Mouse (Mus musculus) heart, adult 8-10 months (tissue): ENCODE results near the gene Shisal2a. TPM values are rescaled to one million over a fixed set of nuclear protein-coding genes. Genes with fewer than 3 reads are reported as not detected.
A peak's percentile ranks its signal among the peaks of the same experiment; 100 is the strongest.

Source experiments
- DNase-seq: peaks from one replicate; pipeline ENCODE4 v3.0.0; 2022; ENCODE audit warnings: low spot score
- total RNA-seq, 4 experiments: library from RNA; stranded (reverse); gene quantifications; 2 replicates each; pipeline ENCODE4 v1.2.4; 2022

The Shisal2a gene
- total RNA-seq, 4 experiments from 2014 or later = not detected

- DNase-seq = no peak
Measured at GRCm38 (mm10) chr4:108337817-108338216, 45.3 kb downstream of the Shisal2a start.

GRCm38 (mm10) chr4:108336765-108337164, 46.4 kb downstream of the Shisal2a start:
- no peak for DNase-seq

GRCm38 (mm10) chr4:108335413-108335812, 47.7 kb downstream of the Shisal2a start:
- no peak for DNase-seq

GRCm38 (mm10) chr4:108332041-108332440, 51.1 kb downstream of the Shisal2a start:
- no peak for DNase-seq

- DNase-seq = no peak
Measured at GRCm38 (mm10) chr4:108329840-108330239, 53.3 kb downstream of the Shisal2a start.

- DNase-seq = peak; percentile 96
Measured at GRCm38 (mm10) chr4:108327730-108328484, 55.2 kb downstream of the Shisal2a start, which contains the start of gene Coa7. Gene Coa7 (plus strand): TSS chr4:108328140.

GRCm38 (mm10) chr4:108327071-108327579, 56.0 kb downstream of the Shisal2a start:
- peak; percentile 65 for DNase-seq

- DNase-seq = no peak
Measured at GRCm38 (mm10) chr4:108323588-108323987, 59.6 kb downstream of the Shisal2a start.

GRCm38 (mm10) chr4:108320627-108321380, 62.3 kb downstream of the Shisal2a start:
- no peak for DNase-seq

GRCm38 (mm10) chr4:108319747-108320146, 63.4 kb downstream of the Shisal2a start:
- DNase-seq = no peak

GRCm38 (mm10) chr4:108318649-108319615, 64.2 kb downstream of the Shisal2a start:
- no peak for DNase-seq

Other genes with a start within 250 kb of the Shisal2a start
- gene Scp2, start 238.4 kb downstream of the Shisal2a start, total RNA-seq = 100 to 1,000 TPM; 348 to 427 (median 386) TPM
- gene Echdc2, start 217.9 kb downstream of the Shisal2a start, total RNA-seq = 10 to 100 TPM; 33.6 to 45.8 (median 37.9) TPM
- gene Zyg11a, start 165.3 kb downstream of the Shisal2a start, total RNA-seq = under 1 TPM in 2 of 4 experiments, not detected in 2; 0.13 to 0.20 TPM
- gene Zyg11b, start 82.3 kb downstream of the Shisal2a start, total RNA-seq = 10 to 100 TPM; 38.1 to 41.9 (median 40.5) TPM
- 10 to 100 TPM; 31.0 to 45.6 (median 36.2) TPM for gene Coa7, start 55.2 kb downstream of the Shisal2a start, total RNA-seq
- 1 to 10 TPM; 4.4 to 9.5 (median 6.3) TPM for gene Gpx7, start 23.6 kb upstream of the Shisal2a start, total RNA-seq
- 10 to 100 TPM; 14.6 to 25.2 (median 18.6) TPM for gene Tut4, start 76.1 kb upstream of the Shisal2a start, total RNA-seq
- 10 to 100 TPM; 12.3 to 16.5 (median 13.5) TPM for gene Prpf38a, start 196.0 kb upstream of the Shisal2a start, total RNA-seq
- gene Orc1, start 196.1 kb upstream of the Shisal2a start, total RNA-seq = under 1 TPM in 1 of 4 experiments, not detected in 3; 0.40 TPM
- gene Cc2d1b, start 236.6 kb upstream of the Shisal2a start, total RNA-seq = 10 to 100 TPM; 15.4 to 15.8 (median 15.8) TPM